Mouse (Mus musculus) lung, embryonic 16.5 days (tissue): ENCODE results near the gene Boc. TPM values are rescaled to one million over a fixed set of nuclear protein-coding genes. Genes with fewer than 3 reads are reported as not detected.
A peak's percentile ranks its signal among the peaks of the same experiment; 100 is the strongest.
"Not testable (repeated sequence)": the region's sequence is repeated elsewhere in the genome, so short reads cannot be mapped to it uniquely, and the experiment has no call there.

Experiments used
- ATAC-seq: fragments of 200-750 bp; cut with Nextera tagmentation; 2 replicates; pipeline ENCODE4 v1.8.0; 2017; ENCODE audit warnings: low read depth, mild to moderate bottlenecking, moderate library complexity
- H3K27ac ChIP-seq: fragments of 300-500 bp; sonication (generic); 2 replicates; pipeline ENCODE4 v1.5.1; 2014; ENCODE audit warnings: mild to moderate bottlenecking, control low read depth, low read length
- H3K27me3 ChIP-seq: fragments of 300-500 bp; sonication (generic); 2 replicates; pipeline ENCODE4 v1.6.1; 2014; ENCODE audit warnings: low read depth, low read length, mixed read lengths; ENCODE audit not compliant: control insufficient read depth, insufficient read depth
- H3K36me3 ChIP-seq: fragments of 300-500 bp; sonication (generic); 2 replicates; pipeline ENCODE4 v1.6.1; 2014; ENCODE audit warnings: low read length; ENCODE audit not compliant: control insufficient read depth, insufficient read depth
- H3K4me1 ChIP-seq: fragments of 300-500 bp; sonication (generic); replicated peaks from 2 replicates; pipeline ENCODE4 v1.6.1; 2014; ENCODE audit warnings: low read length, mixed read lengths; ENCODE audit not compliant: control insufficient read depth, insufficient read depth
- H3K4me2 ChIP-seq: fragments of 300-500 bp; sonication (generic); 2 replicates; pipeline ENCODE4 v1.6.1; 2014; ENCODE audit warnings: low read depth, low read length, control low read depth
- H3K4me3 ChIP-seq: fragments of 300-500 bp; sonication (generic); 2 replicates; pipeline ENCODE4 v1.5.1; 2014; ENCODE audit warnings: mild to moderate bottlenecking, low read length, control low read depth
- H3K9ac ChIP-seq: fragments of 300-500 bp; sonication (generic); 2 replicates; pipeline ENCODE4 v1.6.1; 2014; ENCODE audit warnings: low read length, control low read depth
- H3K9me3 ChIP-seq: fragments of 300-500 bp; sonication (generic); 2 replicates; pipeline ENCODE4 v1.6.1; 2016; ENCODE audit warnings: low read length; ENCODE audit not compliant: control insufficient read depth
- WGBS: fragments of 180-500 bp; shearing (Covaris S2); extraction: QIAGEN DNeasy Blood & Tissue Kit; methylation state at CpG from one replicate; pipeline ENCODE4 v1.1.7; 2014; 5-methylcytosine and 5-hydroxymethylcytosine counted together
- polyA plus RNA-seq: library from polyadenylated mRNA; unstranded; fragments of >200 nt; fragmentation: Nextera tagmentation; extraction: Ambion mirVana; gene quantifications from 2 replicates; pipeline ENCODE4 v1.2.1, GENCODE M21; 2015

Boc gene
- polyA plus RNA-seq, 1 experiment from 2014 or later = 32.0 TPM

DNA sequence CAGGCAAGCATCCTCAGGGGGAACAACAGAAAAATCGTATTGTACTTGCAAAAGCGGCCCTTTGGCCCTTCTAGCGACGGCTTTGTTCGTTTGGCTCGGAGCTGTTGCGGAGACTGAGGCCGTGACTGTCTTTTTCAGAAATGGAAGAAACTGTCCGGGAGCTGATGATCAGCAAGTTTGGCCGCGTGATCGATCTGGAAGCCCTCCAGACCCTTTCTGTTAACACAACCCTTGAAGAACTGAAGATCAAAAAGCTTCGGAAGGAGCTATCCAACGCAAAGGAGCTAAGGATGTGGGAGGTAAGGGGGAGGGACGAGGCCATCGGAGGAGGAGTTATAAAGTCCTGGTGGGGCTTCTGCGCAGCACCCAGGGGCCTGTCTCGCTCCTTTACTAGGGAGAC, 79.9 kb downstream of the Boc start:
- Histone ChIP-seq H3K4me3 (no peak overlapping the region), H3K27ac (no peak overlapping the region), H3K4me2 (peak overlapping the region; percentile 13; the same call in 1 of the 2 replicates), H3K27me3 (no peaks in the 10 kb centered on the region), H3K4me1 (peaks cover 16% of the 10 kb centered on the region), H3K36me3 (no peaks in the 10 kb centered on the region), H3K9ac (no peak overlapping the region), H3K9me3 (no peaks in the 10 kb centered on the region)
- 31% methylated on average over 18 of the region's 18 CpGs for WGBS
- 0 out of 2 replicates have a peak, but pooled peaks have one; percentile 23 for ATAC-seq

DNA sequence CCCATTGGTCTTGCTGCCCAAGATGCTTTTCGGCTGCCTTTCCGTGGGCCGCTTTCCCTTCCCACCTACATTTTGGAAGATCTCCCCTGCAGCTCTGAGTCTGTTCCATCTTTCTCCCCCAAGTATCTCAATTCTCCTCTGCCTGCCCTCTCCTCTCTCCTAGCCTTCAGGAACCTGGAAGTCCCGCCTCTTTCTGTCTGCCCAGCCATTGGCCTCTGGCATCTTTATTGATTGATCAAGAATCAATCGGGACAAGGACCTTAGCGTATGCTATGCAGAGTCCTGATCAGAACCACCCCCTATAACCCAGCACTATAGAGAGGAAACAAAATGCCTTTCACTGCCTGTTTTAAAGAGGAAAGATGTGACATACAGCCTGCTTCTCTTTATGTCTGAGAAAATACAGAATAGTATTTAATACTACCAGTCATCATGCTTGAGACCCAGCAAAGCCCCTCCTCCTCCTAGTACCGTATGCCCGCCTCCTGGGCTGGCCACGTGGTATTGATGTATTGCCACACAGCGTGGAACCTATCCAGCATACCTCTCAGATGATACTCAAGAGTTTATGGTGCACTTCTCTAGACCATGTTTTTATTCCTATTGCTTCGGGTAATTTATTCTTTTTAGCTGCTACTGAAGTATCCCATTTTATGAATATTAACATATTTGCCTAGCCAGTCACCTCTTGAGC, 82.9 kb downstream of the Boc start:
- no peak overlapping the region for H3K9ac ChIP-seq
- no peak for ATAC-seq
- H3K4me1 ChIP-seq = peaks cover 9% of the 10 kb centered on the region
- H3K9me3 ChIP-seq = no peaks in the 10 kb centered on the region
- H3K4me2 ChIP-seq = no peak overlapping the region
- H3K27ac ChIP-seq = no peak overlapping the region
- 83% methylated on average over 11 of the region's 11 CpGs for WGBS
- no peak overlapping the region for H3K4me3 ChIP-seq
- no peaks in the 10 kb centered on the region for H3K27me3 ChIP-seq
- no peaks in the 10 kb centered on the region for H3K36me3 ChIP-seq

DNA sequence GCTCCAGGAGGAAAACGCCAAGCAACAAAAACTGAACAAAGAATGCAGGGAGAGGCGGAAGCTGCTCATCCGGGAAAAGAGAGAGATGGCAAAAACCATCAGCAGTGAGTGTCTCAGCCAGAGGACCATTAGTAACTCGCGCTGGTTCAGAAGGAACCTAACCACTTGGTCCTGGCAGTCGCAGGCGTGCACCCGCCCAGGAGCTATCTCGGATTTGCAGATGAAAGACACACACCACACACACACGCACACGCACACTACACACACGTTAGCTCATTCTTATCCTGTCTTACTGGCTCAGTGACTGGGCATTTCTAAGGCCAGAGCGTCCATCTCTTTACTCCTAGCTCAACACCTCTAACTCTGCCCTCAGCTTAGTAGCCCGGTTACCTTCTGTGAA, 83.4 kb downstream of the Boc start:
- no peak overlapping the region for H3K4me3 ChIP-seq
- no peaks in the 10 kb centered on the region for H3K9me3 ChIP-seq
- no peak overlapping the region for H3K4me2 ChIP-seq
- H3K9ac ChIP-seq = no peak overlapping the region
- 79% methylated on average over 14 of the region's 14 CpGs for WGBS
- no peak overlapping the region for H3K27ac ChIP-seq
- H3K27me3 ChIP-seq = no peaks in the 10 kb centered on the region
- peaks cover 5% of the 10 kb centered on the region; the same call in 1 of the 2 replicates for H3K4me1 ChIP-seq
- H3K36me3 ChIP-seq = no peaks in the 10 kb centered on the region
- ATAC-seq = no peak

DNA sequence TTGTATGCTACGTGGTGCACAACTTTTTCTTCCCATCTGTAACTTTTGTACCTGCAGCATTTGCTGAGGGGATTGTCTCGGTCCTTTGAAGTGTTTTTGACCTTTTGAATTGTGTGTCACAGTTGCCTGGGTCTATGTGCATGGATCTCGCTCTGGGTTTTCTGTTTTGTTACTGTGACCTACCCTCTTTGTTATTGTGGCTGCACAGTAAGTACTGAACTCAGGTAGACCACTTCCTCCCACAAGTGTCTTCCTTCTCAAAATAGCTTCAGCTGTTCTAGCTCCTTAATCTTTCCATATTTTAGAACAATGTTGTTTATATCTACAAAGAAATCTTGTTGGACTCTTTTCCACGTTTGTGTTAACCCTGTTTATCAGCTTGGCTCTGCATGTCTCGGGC, 97.8 kb downstream of the Boc start:
- WGBS = 62% methylated on average over 5 of the region's 5 CpGs
- Histone ChIP-seq H3K9me3 (no peaks in the 10 kb centered on the region), H3K9ac (no peak overlapping the region), H3K36me3 (no peaks in the 10 kb centered on the region), H3K27ac (no peak overlapping the region), H3K4me1 (no peaks in the 10 kb centered on the region), H3K4me3 (no peak overlapping the region), H3K4me2 (no peak overlapping the region), H3K27me3 (no peaks in the 10 kb centered on the region)
- no peak for ATAC-seq

DNA sequence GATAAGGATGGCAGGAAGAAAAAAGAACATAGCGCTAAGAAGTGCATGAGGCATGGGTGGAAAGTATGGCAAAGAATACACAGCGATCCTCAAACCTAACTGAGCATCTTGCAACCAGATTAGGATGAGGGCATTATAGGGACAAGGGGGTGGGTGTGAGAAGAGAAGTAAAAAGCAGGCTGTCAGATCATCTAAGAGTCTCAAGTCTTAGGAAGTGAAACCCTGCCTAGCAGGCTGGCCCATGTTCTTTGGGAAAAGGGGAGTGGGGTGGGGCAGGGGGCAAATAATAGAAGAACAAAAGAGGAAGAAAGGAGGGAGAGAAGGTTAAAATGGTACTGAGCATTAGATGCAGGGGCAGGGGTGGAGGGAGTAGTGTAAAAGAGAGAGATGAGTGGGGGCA, 99.9 kb downstream of the Boc start:
- Histone ChIP-seq H3K9me3 (no peaks in the 10 kb centered on the region), H3K27me3 (no peaks in the 10 kb centered on the region), H3K4me1 (no peaks in the 10 kb centered on the region), H3K36me3 (no peaks in the 10 kb centered on the region), H3K4me2 (no peak overlapping the region), H3K4me3 (no peak overlapping the region), H3K27ac (no peak overlapping the region), H3K9ac (no peak overlapping the region)
- WGBS = 87% methylated on average over 2 of the region's 2 CpGs
- ATAC-seq = no peak

DNA sequence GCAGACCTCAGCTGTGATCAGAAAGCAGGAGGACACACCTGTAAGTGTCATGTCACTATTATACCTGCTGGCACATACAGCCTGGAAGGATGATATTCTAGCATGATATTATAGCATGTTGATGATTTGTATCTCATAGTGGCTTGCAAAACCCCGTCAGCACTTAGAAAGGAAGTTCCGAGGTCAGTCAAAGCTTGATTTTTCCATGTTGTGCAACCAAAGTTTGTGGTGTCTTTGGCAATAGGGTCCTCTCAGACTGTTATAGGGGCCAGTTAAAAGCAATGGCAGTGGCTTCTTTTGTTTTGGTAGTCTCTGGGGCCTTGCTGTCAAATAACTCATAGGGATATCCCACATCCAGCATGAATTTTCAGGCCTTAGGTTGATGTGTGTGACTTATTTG, 100.8 kb downstream of the Boc start:
- Histone ChIP-seq H3K4me3 (no peak overlapping the region), H3K4me1 (no peaks in the 10 kb centered on the region), H3K4me2 (no peak overlapping the region), H3K36me3 (no peaks in the 10 kb centered on the region), H3K27me3 (no peaks in the 10 kb centered on the region), H3K9me3 (no peaks in the 10 kb centered on the region), H3K9ac (no peak overlapping the region), H3K27ac (no peak overlapping the region)
- ATAC-seq = no peak
- 84% methylated on average over 2 of the region's 2 CpGs for WGBS

DNA sequence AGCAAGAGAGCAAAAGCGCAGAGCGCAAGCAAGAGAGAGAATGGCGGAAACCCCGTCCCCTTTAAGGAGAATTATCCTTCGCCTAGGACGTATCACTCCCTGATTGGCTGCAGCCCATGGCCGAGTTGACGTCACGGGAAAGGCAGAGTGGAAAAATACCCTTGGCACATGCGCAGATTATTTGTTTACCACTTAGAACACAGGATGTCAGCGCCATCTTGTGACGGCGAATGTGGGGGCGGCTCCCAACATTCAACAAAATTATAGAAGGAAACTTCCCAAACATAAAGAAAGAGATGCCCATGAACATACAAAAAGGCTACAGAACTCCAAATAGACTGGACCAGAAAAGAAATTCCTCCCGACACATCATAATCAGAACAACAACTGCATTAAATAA, 116.8 kb downstream of the Boc start:
- not testable (repeated sequence) for H3K4me1 ChIP-seq, H3K9me3 ChIP-seq, H3K4me2 ChIP-seq, H3K9ac ChIP-seq, H3K4me3 ChIP-seq, H3K27ac ChIP-seq, ATAC-seq, H3K27me3 ChIP-seq, H3K36me3 ChIP-seq
- WGBS = 94% methylated on average over 15 of the region's 15 CpGs

DNA sequence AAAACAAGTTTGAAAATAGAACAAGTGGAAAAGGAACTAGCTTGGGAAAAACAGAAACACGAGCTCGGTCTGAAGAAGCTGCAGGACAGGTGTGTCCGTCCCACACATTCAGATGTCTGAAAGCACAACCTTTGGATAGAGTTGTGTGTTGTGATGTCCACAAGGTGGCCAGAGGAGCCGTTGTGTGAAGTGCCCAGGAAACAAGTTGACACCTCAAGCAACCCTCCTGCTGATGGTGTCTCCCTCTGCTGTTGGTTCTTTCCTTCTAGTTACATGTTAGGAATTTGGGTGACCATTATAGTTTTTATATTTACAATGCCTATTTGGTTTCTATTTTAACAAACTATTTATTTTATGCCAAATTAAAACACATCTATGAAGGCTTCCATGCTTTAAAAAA, 123.2 kb downstream of the Boc start:
- H3K9ac ChIP-seq = no peak overlapping the region
- no peaks in the 10 kb centered on the region for H3K36me3 ChIP-seq
- H3K9me3 ChIP-seq = no peaks in the 10 kb centered on the region
- H3K4me3 ChIP-seq = no peak overlapping the region
- H3K4me1 ChIP-seq = no peaks in the 10 kb centered on the region
- 58% methylated on average over 4 of the region's 4 CpGs for WGBS
- H3K27ac ChIP-seq = no peak overlapping the region
- no peaks in the 10 kb centered on the region for H3K27me3 ChIP-seq
- H3K4me2 ChIP-seq = no peak overlapping the region
- ATAC-seq = no peak
